Mouse (Mus musculus) kidney, adult 8-10 months (tissue): ENCODE data around the gene Scaf11.
A peak's percentile ranks its signal among the peaks of the same experiment; 100 is the strongest.
"Not testable (repeated sequence)": the region's sequence is repeated elsewhere in the genome, so short reads cannot be mapped to it uniquely, and the experiment has no call there.

Source experiments
- DNase-seq, 2 experiments: peaks; one replicate each; pipeline ENCODE4 v3.0.0; 2022

The Scaf11 gene

DNA sequence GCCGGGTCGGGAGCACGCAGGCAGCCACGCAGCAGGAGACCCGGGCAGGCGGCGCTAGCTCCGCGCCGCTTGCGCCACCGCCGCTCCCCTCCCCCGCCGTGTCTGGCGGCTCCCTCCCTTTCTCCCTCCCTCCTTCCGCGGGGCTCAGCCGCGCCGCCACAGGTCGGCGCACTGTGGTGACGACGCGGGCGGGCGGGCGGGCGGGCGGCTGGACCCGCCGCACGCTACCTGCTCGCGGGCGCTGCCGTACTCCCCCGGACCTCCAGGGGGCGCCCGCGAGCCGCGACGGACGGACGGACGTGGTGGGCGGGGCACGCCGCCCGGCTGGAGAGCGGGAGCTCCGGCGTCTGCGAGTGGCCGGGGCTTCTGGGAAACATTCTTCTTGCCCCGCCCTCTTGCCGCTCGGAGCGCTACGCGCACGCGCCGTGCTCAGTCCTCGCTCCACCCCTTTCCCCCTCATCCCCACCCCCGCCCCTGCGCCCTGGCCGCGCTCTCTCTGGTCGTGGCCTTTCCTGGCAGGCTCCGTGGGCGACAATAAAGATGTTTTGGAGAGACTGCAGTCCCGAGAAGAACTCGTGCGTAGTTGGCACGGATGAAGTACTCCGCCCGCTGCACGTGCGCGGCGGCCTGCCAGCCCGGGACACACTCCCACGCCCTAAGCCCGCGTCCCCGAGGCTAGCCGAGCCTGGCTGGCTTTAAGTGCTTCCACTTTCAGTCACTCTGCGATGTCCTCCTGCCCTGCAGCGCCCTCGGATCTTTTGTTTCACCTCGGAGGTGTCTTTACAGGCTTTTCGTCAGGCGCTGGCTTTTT lies at the start of gene Scaf11:
Gene Scaf11, minus strand, starts transcription at position 114 of the 811 bp plus-strand sequence.
- DNase-seq = peak; percentile 92 to 93

DNA sequence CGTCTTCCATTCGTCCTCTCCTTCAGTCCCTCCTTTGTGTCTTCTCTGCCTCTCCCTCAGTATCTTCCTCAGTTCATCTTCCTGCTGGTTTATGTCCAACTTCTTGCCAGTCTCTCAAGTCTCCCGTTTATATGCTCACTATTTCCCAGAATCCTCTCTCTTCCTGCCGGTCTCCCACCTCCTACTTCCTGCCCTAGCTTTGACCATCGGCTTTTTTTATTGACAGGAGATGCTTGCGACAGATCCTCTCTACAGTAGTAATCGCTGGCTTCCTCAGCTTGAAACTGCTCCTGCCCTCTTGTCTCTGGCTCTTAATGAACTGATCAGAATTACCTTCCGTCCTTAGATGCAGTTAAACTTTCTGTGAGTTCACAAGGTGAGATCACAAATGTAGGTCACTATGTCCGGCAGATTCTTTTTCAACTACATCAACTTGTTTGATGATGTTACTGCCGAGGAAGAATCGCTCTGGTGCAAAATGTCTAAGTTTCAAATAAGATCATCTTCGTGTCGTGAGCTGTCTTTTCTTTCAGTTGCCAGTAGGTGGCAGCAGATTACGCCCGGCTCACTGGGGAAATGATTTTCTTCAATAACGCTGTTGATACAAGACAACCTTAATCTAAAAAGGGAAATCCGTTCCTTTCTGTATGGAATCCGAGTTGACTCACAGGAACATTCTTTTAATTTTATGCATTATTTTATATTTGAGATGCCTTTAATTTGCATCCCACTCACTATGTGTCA lies 46.6 kb upstream of the Scaf11 start:
- peak in 1 of 2 experiments; percentile 29 for DNase-seq

DNA sequence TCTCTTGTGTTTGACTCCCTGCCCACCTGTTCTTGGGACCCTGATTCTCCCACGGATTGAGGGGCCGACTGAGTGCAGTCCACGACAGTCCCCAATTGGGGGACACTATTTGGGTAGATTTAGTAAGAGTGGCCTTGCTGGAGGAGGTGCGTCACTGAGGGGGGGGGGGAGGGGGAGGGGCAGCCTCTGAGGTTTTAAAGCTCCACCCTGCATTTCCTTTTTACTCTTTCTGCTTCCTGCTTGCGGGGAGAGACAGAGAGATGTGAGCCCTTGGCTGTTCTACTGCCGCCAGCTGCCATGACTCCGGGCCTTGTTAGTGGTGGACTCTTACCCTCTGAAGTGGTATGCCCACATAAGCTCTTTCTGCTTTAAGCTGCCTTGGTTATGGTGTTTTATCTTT lies 37.0 kb upstream of the Scaf11 start:
- DNase-seq = no peak

DNA sequence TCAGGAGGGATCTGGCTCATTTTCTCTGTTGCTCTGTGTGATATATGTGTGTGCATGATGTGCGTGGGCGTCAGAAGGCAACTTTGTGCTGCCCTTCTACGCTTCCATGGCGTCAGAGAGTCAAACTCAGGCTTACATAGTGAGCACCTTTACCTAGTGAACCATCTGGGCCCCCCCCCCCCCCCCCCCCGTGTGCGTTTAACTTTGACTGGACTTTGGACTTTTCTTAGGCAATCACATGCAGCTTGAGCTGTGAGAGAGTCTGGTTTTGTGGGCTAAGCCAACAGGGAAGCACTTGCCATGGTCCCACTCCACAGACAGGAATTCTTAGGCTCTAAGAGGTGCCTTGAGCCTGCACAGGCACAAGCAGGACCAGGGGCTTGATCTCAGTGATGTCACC lies 33.6 kb upstream of the Scaf11 start:
- DNase-seq = no peak

DNA sequence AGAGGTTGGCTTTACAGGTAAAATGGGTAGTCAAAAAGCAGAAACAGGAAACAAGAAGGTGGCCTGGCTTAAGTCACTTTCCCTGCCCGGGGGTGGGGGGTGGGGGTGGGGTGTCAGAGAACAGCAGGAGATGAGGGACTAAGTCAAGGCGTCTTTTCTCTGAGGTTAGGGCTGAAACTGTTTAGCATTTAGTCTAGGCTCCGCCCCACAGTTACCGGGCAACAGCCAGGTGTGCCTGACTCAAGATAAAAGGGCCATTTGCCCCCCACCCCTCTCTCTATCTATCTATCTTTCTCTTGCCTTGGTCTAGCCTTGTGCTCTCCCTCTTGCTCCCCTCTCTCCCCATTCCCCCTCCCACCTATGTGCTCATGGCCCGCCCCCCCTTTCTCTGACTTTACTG lies 32.9 kb upstream of the Scaf11 start:
- DNase-seq = no peak

DNA sequence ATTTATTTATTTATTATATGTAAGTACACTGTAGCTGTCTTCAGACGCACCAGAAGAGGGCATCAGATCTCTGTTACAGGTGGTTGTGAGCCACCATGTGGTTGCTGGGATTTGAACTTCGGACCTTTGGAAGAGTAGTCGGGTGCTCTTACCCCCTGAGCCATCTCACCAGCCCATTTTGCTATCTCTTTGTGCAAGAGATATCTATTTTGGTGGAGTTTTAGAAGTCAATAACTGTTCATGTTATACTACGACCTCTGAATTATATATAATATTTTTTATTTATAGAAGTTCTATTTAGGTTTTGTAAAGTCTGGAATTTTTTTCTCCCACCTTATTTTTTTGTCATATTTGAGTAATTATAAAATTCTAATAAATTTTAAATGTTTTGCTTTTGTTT lies 32.3 kb upstream of the Scaf11 start:
- not testable (repeated sequence) for DNase-seq

DNA sequence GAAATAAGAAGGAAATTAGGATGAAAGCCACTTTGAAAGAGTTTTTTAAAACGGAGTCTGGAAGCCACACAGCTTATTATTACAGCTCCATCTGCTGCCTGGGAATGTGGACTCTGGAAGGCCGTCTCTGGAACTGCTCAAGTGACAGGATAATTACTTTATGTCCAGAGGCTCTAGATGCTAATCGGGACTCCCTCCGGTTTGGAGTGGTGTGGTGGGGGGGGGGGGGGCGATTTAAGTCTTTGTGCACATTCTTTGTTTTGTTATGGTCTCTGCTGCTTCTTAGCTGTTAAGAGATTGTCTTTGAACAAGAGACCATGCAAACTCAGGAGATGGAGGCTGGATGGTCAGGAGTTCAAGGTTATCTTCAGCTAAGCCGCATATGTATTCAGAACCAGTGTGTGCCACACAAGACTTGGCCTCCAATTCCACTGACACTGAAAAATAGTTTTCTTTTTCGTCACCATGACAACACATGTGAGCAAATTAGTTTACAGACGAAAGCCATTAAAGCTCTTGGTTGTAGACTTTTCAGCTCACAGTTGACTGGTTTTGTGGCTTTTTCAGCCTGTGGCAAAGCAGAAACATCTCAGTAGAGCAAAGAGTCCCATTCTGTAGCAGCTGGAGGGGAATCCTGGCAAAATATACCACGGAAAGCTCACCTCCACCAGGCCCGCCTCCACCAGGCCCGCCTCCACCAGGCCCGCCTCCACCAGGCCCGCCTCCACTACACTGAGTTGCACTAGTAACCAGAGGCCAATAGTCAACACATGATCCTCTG lies 31.4 kb upstream of the Scaf11 start:
- no peak for DNase-seq

DNA sequence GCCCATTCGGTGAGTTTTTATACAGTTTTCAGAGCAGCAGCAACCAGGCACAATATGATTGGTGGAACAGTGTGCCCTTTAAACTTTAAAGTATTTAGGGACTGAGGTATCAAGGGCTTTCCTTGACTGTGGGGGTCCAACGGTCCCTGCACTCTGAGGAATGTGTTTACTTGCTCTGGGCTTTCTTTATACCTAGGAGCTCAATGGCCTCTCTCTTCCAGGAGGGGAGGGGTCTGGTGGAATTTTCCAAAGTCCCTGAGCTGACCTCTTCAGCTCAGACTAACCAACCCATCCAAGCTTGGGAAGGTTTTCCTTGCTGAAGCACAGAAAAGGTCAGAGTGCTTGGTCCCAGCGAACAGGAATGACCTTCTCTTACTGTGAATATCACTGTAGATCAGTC lies 30.8 kb upstream of the Scaf11 start:
- no peak for DNase-seq

DNA sequence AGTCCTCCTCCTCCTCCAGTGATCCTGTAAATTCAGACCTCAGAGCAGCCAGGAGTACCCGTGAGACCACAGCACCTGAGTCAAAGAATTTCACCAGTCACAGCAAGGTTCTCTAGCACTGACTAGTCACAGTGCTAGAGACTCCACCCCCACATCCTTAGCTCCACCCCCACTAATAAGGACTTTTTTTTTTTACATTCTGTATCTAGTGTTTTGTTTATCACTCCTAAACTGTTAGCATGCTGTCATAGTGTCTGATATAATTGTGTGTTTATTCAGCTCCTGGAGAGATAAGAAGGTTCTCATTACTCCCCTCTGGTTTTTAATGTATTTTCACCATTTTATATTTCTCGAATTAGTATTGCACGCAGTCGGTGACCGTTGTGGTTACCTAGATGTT lies 29.5 kb upstream of the Scaf11 start:
- no peak for DNase-seq

DNA sequence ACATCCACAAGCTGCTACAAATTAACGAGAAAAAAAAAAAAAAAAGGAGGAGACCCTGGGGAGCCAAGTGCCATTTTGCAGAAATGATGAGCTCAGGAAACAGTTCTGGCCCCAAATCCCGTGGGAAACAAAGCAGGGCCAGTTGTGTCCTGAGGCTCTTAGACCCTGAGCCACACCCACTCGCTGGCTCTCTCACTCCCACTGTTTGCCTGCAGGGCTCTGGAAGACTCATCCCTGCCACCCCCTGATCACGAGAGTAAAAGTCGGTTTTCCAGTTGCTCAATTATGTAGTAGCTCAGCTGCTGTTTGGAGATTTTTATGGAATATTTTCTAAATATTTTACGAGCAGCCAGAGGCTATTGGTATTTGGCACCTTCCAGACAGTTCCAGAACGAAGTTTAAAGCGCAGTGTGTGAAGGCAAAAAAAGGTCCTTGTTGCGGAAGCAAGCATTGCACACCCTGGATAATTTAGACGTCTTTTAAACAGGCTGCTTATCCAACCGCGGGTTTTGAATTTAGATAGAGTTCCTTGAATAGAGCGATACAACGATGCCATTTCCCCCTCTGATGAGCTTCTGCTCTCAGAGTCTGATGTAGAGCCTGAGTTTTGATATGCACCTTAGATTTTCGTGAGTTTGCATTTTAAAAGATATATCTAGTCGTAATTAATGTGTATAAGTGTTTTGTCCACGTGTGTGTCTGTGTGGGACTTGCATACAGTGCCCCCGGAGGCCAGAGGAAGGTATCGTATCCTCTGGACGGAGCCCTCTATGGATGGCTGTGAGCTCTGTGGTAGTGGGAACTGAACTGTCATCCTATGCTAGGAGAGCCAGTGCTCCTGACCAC lies 28.5 kb upstream of the Scaf11 start:
- DNase-seq = no peak

DNA sequence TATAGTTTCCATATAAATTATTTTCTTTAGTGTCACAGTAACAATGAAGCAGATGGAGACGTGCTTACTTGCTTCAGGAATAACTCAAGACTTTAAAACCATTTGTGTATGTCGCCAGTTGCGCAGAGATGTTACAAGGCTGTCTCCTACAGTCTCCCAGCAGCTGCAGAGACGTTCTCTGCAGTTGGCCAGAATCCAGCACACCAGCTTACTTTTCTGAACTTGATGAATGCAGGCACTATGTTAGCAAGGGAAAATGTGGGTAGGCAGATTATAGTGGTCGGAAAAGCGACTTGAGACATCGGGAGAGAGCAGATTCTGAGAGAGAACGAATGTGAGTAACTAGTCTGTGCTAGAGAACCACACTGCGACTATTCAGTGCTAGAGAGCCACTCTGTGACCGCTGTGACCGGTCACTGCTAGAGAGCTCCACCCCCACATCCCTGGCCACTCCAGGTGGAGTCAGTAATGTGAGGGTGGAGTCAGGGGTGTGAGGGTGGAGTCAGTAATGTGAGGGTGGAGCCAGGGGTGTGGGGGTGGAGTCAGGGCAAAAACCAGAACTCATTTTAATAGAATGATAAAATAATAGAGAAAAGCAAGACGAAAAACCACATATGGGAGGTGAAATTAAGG lies 26.5 kb upstream of the Scaf11 start:
- no peak for DNase-seq

DNA sequence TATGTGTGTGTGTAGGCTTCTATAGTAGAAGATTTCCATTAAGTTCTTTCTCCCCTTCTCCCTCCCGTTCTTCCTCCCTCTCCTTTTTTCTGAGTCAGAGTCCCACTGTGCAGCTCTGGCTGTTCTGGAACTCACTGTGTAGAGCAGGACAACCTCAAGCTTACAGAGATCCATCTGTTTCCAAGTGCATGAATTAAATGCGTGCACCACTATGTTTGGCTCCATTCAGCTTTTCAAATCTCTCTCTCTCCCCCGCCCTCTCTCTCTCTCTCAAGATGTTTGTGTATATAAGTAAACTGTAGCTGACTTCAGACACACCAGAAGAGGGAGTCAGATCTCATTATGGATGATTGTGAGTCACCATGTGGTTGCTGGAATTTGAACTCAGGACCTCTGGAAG lies 20.2 kb upstream of the Scaf11 start:
- DNase-seq = no peak

DNA sequence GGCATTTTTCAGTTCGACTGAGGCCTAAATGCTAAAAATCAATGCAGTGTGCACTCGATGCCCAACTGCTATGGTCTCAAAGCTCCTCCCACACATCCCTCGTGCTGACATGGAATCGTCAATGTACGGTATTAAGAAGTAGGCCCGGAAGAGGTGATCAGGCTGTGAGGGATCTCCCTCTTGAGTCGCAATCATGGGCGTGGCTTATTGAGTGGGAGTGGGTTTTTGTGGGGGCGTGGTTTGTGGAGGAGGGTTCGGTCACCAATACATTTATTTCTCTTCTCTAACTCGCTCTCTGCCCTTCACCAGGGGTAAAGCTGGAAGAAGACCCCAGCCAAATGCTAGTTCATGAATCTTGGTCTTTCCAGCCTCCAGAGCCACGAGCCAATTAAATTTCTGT lies 17.4 kb upstream of the Scaf11 start:
- no peak for DNase-seq

DNA sequence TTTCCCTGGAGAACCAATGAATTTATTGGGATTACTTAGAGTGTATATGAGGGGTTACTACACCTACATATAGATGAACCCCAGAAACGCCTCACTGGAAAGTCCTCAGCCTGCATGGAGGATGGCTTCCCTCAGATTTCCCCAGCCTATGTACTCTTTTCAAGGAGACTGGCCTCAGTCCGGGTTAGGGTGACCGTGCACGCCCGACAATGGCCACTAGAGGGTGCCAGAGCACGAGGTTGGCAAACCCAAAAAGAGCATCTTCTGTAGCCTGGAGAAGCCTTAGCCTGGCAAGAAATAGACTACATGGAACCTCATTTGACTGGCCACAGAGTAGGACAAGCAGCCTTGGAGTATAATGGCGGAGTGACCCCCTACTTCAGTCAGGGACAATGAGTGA lies 15.7 kb upstream of the Scaf11 start:
- DNase-seq = peak; percentile 69 to 93

DNA sequence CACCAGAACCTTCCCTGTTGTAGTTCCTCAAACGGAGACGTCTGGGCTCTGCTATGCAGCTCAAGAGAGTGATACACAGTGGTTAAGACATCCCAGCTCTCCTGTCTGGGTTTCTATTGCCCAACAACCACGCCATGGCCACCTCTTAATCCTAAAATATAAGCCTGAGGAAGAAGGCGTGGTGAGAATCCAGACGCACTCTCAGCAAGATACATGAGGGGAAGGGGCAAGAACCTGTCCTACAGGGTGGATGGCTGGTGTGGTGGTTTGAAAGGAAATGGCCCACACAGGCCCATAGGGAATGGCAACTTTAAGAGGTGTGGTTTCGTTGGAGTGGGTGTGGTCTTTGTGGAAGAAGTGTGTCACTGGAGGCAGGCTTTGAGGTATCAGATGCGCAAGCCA lies 14.9 kb upstream of the Scaf11 start:
- no peak for DNase-seq

DNA sequence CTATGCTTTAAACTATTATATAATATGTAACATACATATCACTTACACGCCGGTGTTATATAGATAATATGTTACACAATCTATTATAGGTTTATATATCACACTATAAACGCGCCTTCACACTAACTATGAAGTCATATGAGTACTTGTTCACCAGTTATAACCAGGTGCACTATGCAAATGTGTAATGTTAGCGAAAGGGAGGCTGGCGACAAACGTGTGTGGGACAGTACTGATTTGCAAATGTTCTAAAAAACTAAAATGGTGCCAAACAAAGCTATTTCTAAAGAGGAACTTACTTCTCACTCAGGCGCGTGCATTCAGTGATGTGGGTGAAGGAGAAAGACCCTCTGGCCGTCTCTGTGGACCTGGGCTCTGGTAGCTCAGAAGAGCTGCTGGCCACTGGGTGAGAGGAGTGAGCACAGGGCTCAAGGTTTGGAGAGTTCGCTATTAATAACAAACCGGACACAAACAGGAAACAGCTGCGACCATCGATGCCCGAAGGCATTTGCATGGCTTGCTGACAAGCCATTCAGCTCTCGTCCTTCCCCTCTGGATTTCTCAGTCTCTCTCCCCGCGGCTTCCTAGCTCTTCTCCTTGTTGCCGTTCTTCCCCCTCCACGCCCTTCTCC lies 13.8 kb upstream of the Scaf11 start:
- DNase-seq = no peak

DNA sequence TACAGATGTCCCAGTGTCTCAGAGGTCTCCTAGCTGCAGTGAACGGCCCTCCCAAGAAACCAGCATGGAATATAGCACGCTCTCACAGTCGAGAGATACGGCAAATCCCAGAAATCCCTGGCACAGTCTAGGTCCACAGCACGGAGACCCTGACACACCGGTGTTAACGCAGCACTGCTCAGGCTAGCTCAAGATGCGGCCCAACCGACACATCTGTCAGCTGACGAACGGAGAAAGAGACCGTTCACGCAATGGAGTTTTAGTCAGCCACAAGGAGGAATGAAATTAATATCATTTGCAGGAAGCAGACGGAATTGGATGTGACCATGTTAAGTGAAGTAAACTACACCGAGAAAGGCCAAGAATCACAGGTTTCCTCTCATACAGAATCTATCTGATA lies 13.3 kb upstream of the Scaf11 start:
- no peak for DNase-seq

DNA sequence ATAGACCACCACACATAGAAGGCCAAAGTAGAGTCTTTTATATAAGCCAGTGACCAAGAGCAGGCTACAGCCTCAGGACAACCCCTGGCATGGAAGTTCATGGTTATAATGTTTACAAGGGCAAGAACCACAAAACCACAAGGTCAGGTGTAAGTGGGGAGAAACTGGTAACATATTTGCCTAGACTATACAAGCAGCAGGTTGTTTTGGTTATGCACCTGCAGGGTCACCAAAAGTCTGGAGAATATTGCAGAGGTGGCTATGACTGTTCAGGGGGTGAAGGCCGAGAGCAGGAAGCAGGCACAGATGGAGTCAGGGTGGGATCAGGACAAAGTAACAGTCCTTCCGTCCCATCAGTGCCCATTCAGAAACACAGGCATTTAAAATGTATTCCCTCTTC lies 7.7 kb upstream of the Scaf11 start:
- no peak for DNase-seq

DNA sequence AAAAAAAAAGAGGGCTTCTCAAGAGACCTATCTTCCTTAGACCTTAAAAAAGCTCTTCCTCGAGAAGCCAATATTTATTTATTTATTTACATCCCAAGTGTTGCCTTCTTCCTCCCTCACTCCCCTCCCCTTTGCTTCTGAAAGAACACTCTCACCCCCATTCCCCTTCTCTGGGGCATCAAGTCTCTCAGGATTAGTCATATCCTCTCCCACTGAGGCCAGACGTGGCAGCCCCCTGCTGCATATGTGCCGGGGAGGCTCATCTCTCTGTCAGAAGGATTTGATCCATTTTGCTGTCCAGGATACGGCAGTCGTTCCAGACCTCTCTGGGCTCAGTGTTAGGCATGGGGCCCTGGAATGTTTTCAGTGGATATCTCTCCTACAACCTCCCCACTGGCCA lies 7.2 kb upstream of the Scaf11 start:
- no peak for DNase-seq

DNA sequence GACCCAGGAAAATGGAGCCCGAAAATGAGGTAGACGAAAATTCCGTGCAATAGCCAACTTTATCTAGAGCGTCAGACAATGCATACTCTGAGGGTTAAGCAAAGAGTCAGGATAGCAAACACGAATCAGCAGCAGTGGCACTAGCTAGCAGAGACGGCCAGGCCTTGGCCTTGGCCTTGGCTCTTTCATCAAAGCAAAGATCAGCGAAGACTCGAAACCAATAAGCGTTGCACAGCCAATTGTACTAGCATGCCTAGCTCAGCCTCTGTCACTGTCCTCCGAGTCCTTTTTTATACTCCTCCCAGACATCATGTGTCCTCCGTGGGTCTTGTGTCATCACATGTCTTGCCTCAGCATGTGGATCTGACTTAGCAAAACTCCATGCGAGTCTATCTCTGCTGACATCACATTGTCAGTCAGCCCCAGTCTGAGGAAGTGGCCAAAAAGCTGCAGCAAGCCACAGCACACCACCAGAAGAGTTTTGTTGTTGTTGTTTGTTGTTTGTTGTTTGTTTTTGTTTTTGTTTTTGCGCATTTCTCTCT lies 5.8 kb upstream of the Scaf11 start:
- DNase-seq = no peak

DNA sequence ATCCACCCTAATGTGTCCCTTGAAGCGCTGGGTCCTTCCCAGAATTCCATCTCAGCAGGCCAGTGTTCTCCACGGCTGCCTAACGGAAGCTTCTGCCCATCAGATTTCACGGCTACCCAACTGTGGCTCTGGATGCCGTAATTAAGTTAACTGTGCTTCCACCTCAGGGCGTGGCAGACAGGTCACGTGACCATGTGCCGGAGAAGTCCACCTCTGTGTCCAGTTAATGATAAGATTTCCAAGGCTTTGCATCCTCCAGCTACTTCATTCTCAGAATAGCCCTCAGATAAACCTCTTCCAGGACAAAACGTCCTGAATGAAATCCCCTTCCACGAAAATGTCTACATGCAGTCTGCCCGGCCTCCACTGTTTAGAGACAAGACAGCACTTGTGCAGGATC lies 4.4 kb upstream of the Scaf11 start:
- no peak for DNase-seq
